Mouse (Mus musculus): ENCODE measurements around the gene Amt. TPM values are rescaled to one million over a fixed set of nuclear protein-coding genes. Genes with fewer than 3 reads are reported as not detected.
A peak's percentile ranks its signal among the peaks of the same experiment; 100 is the strongest.
"Not testable (repeated sequence)": the region's sequence is repeated elsewhere in the genome, so short reads cannot be mapped to it uniquely, and the experiment has no call there.

Amt gene
- 2.0 and 2.8 TPM in 2 replicates for polyA plus RNA-seq (2012; ENCODE audit: insufficient read depth, insufficient read length, missing spikeins)

DNA sequence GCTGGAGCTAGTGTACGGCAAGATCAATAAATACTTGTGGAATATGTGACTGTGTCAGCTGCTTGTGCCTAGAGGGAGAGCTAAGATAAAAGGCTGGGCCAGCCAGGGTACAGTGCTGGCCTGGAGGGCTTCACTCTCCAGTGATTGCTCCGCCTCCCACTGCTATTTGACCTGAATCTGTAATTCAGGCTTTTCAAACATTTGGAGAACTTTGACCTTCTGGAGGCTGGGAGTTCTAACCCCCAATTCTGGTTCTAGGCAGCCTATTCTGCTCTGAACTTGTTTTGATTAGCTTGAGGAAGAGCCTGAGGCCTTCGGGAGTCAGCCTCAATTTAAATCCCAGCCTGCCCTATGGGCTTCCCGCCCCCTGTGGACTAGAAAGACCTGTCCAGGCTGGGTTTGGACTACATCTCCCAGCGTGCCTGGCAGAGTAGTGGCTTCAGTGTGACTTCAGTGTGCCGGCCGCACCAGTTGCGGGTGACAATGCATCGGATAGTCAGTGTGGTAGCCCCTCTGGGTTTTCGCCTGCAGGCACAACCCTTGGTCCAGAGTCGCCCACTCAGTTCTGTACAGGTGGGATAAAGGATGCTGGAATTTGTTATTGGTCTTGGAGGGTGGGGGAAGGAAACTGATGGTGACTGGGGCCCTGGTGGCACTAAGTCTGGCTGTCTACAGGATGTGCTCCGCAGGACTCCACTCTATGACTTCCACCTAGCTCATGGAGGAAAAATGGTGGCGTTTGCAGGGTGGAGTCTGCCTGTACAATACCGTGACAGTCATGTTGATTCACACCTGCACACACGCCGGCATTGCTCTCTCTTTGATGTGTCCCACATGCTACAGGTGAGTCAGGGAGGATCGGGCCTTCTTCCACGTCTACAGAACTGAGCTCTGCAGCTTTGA lies at the start of gene Amt:
Gene Amt (plus strand): TSS at position 401 of the 903 bp plus-strand sequence.
- H3K27ac ChIP-seq (replicated peaks; ENCODE audit: low read depth, low read length) = no peak within 1 kb of the TSS
- no peaks in the 10 kb centered on the region for H3K4me1 ChIP-seq (ENCODE audit: control insufficient read depth, insufficient read depth, insufficient read length, low read length)
- no peak within 1 kb of the TSS for H3K4me3 ChIP-seq (ENCODE audit: insufficient read depth, low read depth, low read length)

DNA sequence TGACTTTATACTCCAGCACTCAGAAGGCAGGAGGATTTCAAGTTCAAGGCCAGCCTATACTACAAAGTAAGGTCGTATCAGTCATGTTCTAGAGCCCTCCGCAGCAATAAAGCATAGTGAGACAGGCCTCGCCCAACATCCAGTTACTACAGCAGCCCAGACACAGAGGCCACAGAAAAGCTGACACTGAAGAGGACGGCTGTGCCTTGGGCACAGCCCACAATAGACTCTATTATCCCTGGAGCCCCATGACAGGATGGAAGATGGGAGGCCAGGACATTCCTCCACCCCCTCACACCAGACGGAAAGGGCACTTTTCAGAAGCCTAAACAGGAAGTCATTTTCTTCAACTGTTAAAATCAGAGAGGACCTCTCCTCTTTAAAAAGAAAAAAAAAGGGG lies 47.7 kb upstream of the Amt start:
- H3K27ac ChIP-seq (replicated peaks; ENCODE audit: low read depth, low read length) = no peak overlapping the region
- H3K4me1 ChIP-seq (ENCODE audit: control insufficient read depth, insufficient read depth, insufficient read length, low read length) = no peaks in the 10 kb centered on the region
- no peak overlapping the region for H3K4me3 ChIP-seq (ENCODE audit: insufficient read depth, low read depth, low read length)

DNA sequence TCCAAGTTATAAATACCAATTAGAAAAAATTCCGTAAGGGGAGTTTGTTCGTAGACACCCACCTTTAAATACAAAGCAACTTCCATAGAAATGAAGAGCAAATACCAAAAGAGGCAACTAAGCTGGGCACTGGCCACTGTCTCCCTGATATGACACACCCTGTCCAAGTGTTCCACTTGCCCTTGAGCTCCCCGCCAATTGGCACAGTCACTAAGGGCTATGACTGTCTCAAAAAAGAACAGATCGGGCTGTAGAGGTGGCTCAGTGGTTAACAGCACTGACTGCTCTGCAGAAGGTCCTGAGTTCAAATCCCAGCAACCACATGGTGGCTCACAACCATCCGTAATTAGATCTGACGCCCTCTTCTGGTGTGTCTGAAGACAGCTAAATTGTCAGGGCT lies 44.8 kb upstream of the Amt start:
- H3K4me3 ChIP-seq (ENCODE audit: insufficient read depth, low read depth, low read length) = no peak overlapping the region
- no peak overlapping the region for H3K27ac ChIP-seq (replicated peaks; ENCODE audit: low read depth, low read length)
- H3K4me1 ChIP-seq (ENCODE audit: control insufficient read depth, insufficient read depth, insufficient read length, low read length) = no peaks in the 10 kb centered on the region

DNA sequence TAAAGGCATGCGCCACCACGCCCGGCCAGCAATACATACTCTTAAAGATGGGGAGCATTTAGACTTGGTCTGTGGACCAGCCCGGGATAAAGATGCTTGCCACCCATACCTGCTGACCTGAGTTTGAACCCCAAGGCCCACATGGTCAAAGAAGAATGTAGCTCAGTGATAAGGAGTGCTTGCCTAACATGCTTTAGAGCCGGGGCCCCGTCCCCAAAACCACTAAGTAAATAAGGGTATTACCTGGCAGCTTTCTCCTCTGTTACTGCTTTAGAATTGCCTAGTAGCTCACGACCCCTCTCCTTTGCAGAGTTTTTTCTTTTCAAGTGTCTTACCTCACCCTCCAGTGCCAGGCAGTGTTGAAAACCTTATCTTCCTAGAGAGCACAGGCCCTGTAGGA lies 43.9 kb upstream of the Amt start:
- H3K4me1 ChIP-seq (ENCODE audit: control insufficient read depth, insufficient read depth, insufficient read length, low read length) = 0 out of 2 replicates have a peak, but pooled peaks cover 2% of the 10 kb centered on the region
- no peak overlapping the region for H3K27ac ChIP-seq (replicated peaks; ENCODE audit: low read depth, low read length)
- H3K4me3 ChIP-seq (ENCODE audit: insufficient read depth, low read depth, low read length) = no peak overlapping the region

DNA sequence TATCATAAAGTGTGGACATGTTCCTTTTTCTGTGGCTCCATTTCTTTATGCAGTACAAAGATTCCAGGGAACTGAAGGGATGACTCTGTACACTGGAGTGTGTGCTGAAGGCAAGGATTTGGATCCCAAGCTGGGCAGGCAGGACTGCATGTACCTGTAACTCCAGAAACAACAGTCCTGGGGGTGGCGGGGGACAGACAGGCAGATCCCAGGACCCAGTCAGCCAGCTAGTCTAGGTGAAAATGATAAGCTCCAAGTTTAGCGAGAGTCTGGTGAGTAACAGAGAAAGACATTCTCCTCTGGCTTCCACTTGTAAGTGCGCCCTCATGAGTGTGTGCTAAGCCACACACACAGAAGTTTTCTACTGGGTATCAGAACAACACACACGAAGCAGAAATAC lies 36.1 kb upstream of the Amt start:
- Histone ChIP-seq H3K4me3 (ENCODE audit: insufficient read depth, low read depth, low read length) (0 out of 2 replicates have a peak overlapping the region, but pooled peaks have one; percentile 1), H3K4me1 (ENCODE audit: control insufficient read depth, insufficient read depth, insufficient read length, low read length) (peaks cover 16% of the 10 kb centered on the region), H3K27ac (replicated peaks; ENCODE audit: low read depth, low read length) (no peak overlapping the region)

DNA sequence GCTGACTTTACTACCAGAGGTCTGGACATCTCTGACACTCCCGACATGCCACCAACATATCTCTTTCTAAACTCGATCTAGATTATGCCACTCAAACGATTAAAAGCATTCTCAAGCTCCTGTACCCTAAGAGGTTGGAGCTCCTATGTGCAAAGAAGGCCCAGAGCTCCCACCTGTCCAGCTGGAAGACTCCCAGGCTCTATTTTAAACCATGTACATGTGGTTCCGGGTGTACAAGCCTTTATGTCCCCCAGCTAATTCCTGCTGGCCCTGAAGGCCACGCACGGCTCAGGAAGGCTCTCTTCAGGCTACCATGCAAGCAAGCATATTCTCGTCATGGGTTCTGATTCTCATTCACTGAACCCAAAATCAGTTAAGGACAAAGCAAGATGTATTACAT lies 34.8 kb upstream of the Amt start:
- Histone ChIP-seq H3K4me3 (ENCODE audit: insufficient read depth, low read depth, low read length) (peak overlapping the region; percentile 77), H3K4me1 (ENCODE audit: control insufficient read depth, insufficient read depth, insufficient read length, low read length) (peaks cover 19% of the 10 kb centered on the region), H3K27ac (replicated peaks; ENCODE audit: low read depth, low read length) (peak overlapping the region; percentile 5; the same call in 1 of the 2 replicates)

DNA sequence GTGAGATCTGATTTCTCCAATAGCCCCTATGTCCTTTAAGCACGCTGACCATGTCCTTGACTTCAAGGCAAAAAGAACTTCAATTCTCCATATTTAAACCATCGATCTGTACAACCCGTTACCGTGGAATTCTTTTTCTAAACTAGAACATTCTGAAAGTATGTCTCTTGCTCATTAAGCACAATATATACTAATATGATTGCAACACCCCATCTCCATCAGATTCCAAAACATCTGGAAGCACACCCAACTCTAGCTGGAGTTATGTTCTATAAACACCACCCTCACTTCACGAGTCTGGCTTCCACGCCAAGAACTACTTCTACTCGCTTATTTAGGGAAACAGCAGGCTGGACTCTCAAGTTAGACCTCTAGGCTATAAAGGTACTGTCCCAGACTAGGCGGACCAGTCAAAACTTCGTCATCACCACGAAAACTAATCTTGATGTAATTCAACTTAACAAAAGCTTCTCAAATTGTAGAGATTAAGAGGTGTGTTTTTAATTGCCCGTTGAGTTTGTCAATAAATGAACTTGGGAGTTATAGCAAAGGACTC lies 34.1 kb upstream of the Amt start:
- Histone ChIP-seq H3K4me3 (ENCODE audit: insufficient read depth, low read depth, low read length) (peak overlapping the region; percentile 77), H3K27ac (replicated peaks; ENCODE audit: low read depth, low read length) (peak overlapping the region; percentile 45), H3K4me1 (ENCODE audit: control insufficient read depth, insufficient read depth, insufficient read length, low read length) (peaks cover 22% of the 10 kb centered on the region)

DNA sequence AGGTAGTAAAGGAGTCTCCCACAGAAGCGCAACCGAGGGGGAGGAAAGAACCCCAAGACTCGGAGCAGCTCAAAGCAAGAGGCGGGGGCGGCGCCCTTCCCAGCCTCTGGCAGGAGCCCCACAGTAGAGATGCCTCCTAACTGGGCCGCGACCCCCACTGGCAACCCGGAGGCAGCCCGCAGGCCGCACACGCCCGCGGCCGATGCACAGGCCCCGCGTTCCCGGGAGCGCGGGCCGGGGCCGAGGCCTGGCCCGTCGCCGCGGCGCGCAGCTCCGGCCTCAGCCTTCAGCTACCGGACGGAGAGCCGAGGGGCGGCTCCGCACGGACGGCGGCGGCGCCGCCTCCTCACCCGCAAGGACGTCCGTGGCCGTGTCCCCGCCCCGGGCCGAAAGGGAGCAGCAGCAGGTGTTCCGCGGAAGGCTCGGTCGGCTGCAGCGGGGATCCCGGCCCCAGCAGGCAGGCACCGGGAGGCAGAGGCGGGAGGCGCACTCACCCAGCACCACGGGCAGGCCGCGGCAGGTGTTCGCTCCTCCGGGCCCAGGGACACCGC lies 33.4 kb upstream of the Amt start:
- peak overlapping the region; percentile 77 for H3K4me3 ChIP-seq (ENCODE audit: insufficient read depth, low read depth, low read length)
- H3K4me1 ChIP-seq (ENCODE audit: control insufficient read depth, insufficient read depth, insufficient read length, low read length) = peaks cover 19% of the 10 kb centered on the region
- peak overlapping the region; percentile 43 for H3K27ac ChIP-seq (replicated peaks; ENCODE audit: low read depth, low read length)

DNA sequence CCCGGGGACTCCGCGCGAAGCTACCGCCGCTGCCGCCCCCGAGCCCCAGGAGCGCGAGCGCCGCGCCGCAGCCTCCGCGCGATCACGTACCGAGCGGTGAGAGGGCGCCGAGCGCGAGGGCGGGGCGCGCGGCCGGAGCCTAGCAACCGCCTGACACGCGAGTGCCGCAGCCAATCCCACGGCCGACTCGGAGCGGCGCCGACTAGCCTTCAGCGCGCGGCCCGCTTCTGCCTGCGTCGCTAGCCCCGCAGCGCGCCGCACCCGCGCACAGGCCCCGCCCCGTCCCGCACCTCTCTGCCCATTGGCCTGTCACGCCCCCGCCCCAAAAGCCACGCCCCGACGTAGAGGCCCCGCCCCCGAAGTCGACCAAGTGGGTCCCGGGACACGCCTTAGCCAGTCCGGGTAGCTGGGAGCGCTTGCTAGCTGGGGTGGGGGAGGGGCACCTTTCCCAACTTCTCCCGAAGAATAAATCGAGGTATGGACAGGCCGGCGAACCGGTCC lies 32.9 kb upstream of the Amt start, which contains the start of gene Dag1:
Gene Dag1 (minus strand): TSS at position 269 of the 501 bp plus-strand sequence.
- H3K4me1 ChIP-seq (ENCODE audit: control insufficient read depth, insufficient read depth, insufficient read length, low read length) = peaks cover 18% of the 10 kb centered on the region

DNA sequence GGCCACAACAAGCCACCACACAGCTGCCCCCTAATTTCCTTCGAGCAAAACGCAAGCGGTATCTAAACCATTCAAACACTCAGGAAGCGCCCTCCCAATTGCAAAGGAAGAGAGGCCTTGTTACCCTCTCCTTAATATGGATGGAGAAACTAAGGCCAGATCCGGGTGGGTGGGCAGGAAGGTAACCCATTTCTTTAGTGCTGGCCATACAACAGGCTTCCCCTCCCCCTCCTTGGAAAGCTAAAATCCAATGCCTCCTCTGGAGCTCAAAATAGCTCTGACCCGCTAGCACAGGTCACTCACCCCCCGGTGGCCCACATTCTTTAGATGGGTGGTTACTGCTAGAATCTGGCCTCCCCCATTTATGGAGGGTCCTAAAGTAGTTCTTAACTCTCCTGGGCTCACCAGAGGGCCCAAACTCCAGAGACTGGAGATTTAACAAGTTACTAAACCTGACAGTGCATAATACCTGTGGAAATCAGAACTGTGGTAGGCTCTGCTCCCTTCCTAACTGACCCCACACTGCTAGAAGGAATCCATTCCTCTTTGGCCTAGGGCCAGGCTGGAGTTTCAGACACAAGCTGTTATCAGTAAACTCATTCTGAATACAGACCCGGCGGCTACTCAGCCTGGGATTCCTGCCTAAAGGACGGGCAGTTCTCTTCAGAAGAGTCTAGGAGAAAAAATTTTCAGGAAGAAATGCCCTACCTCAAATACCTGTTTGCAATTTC lies 32.3 kb upstream of the Amt start:
- peaks cover 18% of the 10 kb centered on the region for H3K4me1 ChIP-seq (ENCODE audit: control insufficient read depth, insufficient read depth, insufficient read length, low read length)
- H3K4me3 ChIP-seq (ENCODE audit: insufficient read depth, low read depth, low read length) = peak overlapping the region; percentile 67
- H3K27ac ChIP-seq (replicated peaks; ENCODE audit: low read depth, low read length) = peak overlapping the region; percentile 78

More for the DNA sequence above, 32.9 kb upstream of the Amt start, which contains the start of gene Dag1:
- Histone ChIP-seq H3K27ac (replicated peaks; ENCODE audit: low read depth, low read length) (peak within 1 kb of the TSS; percentile 78), H3K4me3 (ENCODE audit: insufficient read depth, low read depth, low read length) (peak within 1 kb of the TSS; percentile 77)

DNA sequence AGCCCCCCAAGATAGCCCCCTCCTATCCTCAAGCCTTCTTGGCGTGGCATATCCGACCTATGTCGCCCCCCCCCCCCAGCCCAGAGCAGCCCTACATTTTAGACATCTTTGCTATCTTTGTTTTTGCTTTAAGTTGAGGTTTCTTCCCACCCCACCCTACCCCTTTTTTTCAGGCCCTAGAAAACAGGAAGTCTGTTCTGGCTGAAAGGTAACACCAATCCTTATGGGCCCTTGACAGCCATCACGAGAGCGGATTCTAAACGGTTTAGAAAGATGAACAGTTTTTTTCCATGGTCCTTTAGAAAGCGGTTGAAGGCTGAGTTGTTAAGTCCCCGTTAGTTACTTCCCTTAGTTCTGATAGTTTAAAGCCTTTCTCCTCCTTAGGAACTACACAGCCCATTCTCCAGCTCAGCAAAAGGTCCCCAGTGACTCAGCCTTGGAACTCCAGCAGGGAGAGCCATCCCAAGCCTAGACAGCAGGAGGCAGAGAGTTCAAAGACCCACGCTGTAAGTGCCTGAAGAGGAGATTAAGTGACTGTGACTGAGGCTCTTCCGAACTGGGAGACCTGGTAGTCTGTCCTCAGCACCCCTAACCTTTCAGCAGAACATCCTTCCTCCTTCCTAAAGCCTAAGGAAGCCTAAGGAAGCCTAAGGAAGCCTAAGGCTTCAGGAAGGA lies 30.3 kb upstream of the Amt start:
- Histone ChIP-seq H3K27ac (replicated peaks; ENCODE audit: low read depth, low read length) (peak overlapping the region; percentile 10), H3K4me3 (ENCODE audit: insufficient read depth, low read depth, low read length) (no peak overlapping the region), H3K4me1 (ENCODE audit: control insufficient read depth, insufficient read depth, insufficient read length, low read length) (peaks cover 20% of the 10 kb centered on the region)

DNA sequence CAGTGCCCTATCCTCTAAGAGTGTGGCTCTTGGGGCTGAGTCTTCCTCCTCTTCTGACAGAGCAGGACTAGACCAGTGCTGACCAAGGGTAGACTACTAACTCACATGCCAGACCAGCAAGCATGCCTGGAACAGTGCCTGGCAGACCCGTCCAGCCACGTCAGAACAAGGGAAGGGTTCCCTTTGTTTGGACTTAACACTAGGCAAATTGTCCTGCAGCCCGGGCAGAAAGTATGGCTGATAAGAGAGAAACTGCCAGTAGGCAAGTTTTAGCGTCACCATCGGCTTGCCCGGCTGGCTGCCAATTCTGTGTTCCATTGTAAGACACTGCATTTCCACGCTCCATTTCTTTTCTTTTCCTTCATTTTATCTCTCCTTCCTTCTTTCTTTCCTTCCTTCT lies 29.0 kb upstream of the Amt start:
- H3K27ac ChIP-seq (replicated peaks; ENCODE audit: low read depth, low read length) = no peak overlapping the region; the same call in 1 of the 2 replicates
- H3K4me1 ChIP-seq (ENCODE audit: control insufficient read depth, insufficient read depth, insufficient read length, low read length) = peaks cover 17% of the 10 kb centered on the region
- no peak overlapping the region for H3K4me3 ChIP-seq (ENCODE audit: insufficient read depth, low read depth, low read length)

DNA sequence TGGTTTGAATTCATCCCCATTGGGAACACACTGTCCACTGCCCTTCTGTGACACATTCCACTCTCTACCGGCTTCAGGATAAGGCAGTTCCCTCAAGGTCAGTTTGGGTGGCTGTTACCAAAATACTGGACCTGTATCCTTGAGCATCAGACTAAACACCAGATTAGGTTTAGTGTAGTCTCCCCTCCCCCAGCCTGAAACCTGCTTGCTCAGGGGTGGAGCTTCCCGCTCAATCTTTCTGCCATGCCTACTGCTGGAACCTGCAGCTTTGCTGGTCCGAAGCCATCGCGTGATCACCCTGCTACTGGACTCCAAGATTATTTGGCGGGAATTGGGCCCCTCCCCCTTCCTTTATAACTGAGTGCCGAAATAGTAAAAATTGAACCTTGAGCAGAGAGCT lies 28.0 kb upstream of the Amt start:
- not testable (repeated sequence) for H3K4me3 ChIP-seq (ENCODE audit: insufficient read depth, low read depth, low read length); H3K27ac ChIP-seq (replicated peaks; ENCODE audit: low read depth, low read length)
- H3K4me1 ChIP-seq (ENCODE audit: control insufficient read depth, insufficient read depth, insufficient read length, low read length) = peaks cover 18% of the 10 kb centered on the region

DNA sequence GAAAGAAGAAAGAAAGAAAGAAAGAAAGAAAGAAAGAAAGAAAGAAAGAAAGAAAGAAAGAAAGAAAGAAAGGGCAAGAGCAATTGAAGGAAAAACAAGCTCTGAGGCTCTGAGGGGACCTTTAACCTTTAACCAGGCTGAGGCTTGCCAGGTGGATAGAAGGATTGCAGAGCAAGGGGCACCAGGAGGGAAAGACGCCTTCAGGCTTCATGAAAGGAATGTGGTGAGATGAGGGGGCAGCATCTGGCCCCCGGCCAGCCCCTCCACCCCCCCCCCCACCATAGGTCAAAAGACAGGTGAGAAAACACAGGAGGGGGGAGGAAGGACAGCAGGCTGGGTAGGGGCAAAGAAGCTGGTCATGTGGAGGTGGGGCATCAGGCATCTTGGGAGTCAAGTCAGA lies 24.7 kb upstream of the Amt start:
- H3K4me3 ChIP-seq (ENCODE audit: insufficient read depth, low read depth, low read length) = no peak overlapping the region
- H3K4me1 ChIP-seq (ENCODE audit: control insufficient read depth, insufficient read depth, insufficient read length, low read length) = peaks cover 13% of the 10 kb centered on the region
- no peak overlapping the region; the same call in 1 of the 2 replicates for H3K27ac ChIP-seq (replicated peaks; ENCODE audit: low read depth, low read length)
